Mouse (Mus musculus) lung, embryonic 16.5 days (tissue): ENCODE measurements around the gene Lrrc1. TPM values are rescaled to one million over a fixed set of nuclear protein-coding genes. Genes with fewer than 3 reads are reported as not detected.

ENCODE experiments used
- ATAC-seq: fragments of 200-750 bp; cut with Nextera tagmentation; 2 replicates; pipeline ENCODE4 v1.8.0; 2017; ENCODE audit warnings: low read depth, mild to moderate bottlenecking, moderate library complexity
- H3K27ac ChIP-seq: fragments of 300-500 bp; sonication (generic); 2 replicates; pipeline ENCODE4 v1.5.1; 2014; ENCODE audit warnings: mild to moderate bottlenecking, control low read depth, low read length
- H3K27me3 ChIP-seq: fragments of 300-500 bp; sonication (generic); 2 replicates; pipeline ENCODE4 v1.6.1; 2014; ENCODE audit warnings: low read depth, low read length, mixed read lengths; ENCODE audit not compliant: control insufficient read depth, insufficient read depth
- H3K36me3 ChIP-seq: fragments of 300-500 bp; sonication (generic); 2 replicates; pipeline ENCODE4 v1.6.1; 2014; ENCODE audit warnings: low read length; ENCODE audit not compliant: control insufficient read depth, insufficient read depth
- H3K4me1 ChIP-seq: fragments of 300-500 bp; sonication (generic); replicated peaks from 2 replicates; pipeline ENCODE4 v1.6.1; 2014; ENCODE audit warnings: low read length, mixed read lengths; ENCODE audit not compliant: control insufficient read depth, insufficient read depth
- H3K4me2 ChIP-seq: fragments of 300-500 bp; sonication (generic); 2 replicates; pipeline ENCODE4 v1.6.1; 2014; ENCODE audit warnings: low read depth, low read length, control low read depth
- H3K4me3 ChIP-seq: fragments of 300-500 bp; sonication (generic); 2 replicates; pipeline ENCODE4 v1.5.1; 2014; ENCODE audit warnings: mild to moderate bottlenecking, low read length, control low read depth
- H3K9ac ChIP-seq: fragments of 300-500 bp; sonication (generic); 2 replicates; pipeline ENCODE4 v1.6.1; 2014; ENCODE audit warnings: low read length, control low read depth
- H3K9me3 ChIP-seq: fragments of 300-500 bp; sonication (generic); 2 replicates; pipeline ENCODE4 v1.6.1; 2016; ENCODE audit warnings: low read length; ENCODE audit not compliant: control insufficient read depth
- WGBS: fragments of 180-500 bp; shearing (Covaris S2); extraction: QIAGEN DNeasy Blood & Tissue Kit; methylation state at CpG from one replicate; pipeline ENCODE4 v1.1.7; 2014; 5-methylcytosine and 5-hydroxymethylcytosine counted together
- polyA plus RNA-seq: library from polyadenylated mRNA; unstranded; fragments of >200 nt; fragmentation: Nextera tagmentation; extraction: Ambion mirVana; gene quantifications from 2 replicates; pipeline ENCODE4 v1.2.1, GENCODE M21; 2015

Gene Lrrc1
- polyA plus RNA-seq, 1 experiment from 2014 or later = 10.3 TPM

DNA sequence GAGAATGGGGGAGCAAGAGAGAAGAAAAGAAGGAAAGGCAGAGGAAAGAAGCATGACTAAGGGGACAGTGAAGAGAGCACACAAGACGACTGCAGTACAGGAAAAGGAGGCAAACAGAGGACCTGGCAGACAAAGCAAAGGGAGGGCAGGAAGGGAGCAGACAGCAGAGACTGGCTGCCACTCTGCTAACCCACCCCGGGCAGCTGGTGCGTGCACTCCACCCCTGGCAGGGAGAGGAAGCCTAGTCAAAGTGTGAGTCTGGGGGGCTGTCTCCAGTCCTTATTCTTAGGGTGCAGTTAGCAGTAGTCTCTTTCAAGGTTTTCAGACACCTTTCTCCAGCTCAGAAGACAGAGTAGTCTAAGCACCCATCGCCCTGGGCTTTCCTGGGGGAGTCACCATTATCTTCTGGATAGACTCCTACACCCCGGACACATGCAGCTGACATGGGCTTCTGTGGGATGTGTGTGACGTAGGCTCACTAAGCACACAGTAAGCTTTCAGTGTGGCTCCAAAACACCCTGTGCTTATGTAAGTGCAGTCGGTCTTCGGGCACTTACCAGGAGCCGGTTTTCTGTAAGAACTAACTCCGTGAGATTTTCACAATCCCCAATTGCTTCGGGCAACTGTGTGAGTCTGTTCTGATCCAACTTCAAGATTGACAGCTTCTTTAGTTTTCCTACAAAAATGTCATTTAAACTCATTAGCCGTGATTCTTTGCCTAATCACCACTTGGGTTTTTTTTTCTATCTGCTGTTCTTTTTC, 92.4 kb downstream of the Lrrc1 start:
- Histone ChIP-seq H3K9ac (no peak overlapping the region), H3K36me3 (peaks cover 2% of the 10 kb centered on the region; the same call in 1 of the 2 replicates), H3K4me3 (no peak overlapping the region), H3K27ac (no peak overlapping the region), H3K9me3 (no peaks in the 10 kb centered on the region), H3K27me3 (no peaks in the 10 kb centered on the region), H3K4me2 (no peak overlapping the region), H3K4me1 (0 out of 2 replicates have a peak, but pooled peaks cover 2% of the 10 kb centered on the region)
- ATAC-seq = no peak
- WGBS = 81% methylated on average over 12 of the region's 12 CpGs

- WGBS = 59% methylated on average over 2 of the region's 2 CpGs
- Histone ChIP-seq H3K27ac (no peak overlapping the region), H3K36me3 (peaks cover 2% of the 10 kb centered on the region; the same call in 1 of the 2 replicates)
Observed at GRCm38 (mm10) chr9:77450447-77450846, 94.2 kb downstream of the Lrrc1 start.

GRCm38 (mm10) chr9:77444876-77445275, 99.8 kb downstream of the Lrrc1 start:
- peaks cover 3% of the 10 kb centered on the region; the same call in 1 of the 2 replicates for H3K36me3 ChIP-seq
- H3K9me3 ChIP-seq = no peaks in the 10 kb centered on the region
- 86% methylated on average over 4 of the region's 4 CpGs for WGBS
- no peak overlapping the region for H3K4me2 ChIP-seq
- no peak for ATAC-seq
- H3K27ac ChIP-seq = no peak overlapping the region
- no peaks in the 10 kb centered on the region for H3K27me3 ChIP-seq
- H3K9ac ChIP-seq = no peak overlapping the region
- no peak overlapping the region for H3K4me3 ChIP-seq
- H3K4me1 ChIP-seq = no peaks in the 10 kb centered on the region

More at GRCm38 (mm10) chr9:77450447-77450846, 94.2 kb downstream of the Lrrc1 start:
- Histone ChIP-seq H3K9me3 (no peaks in the 10 kb centered on the region), H3K4me1 (no peaks in the 10 kb centered on the region), H3K4me2 (no peak overlapping the region), H3K4me3 (no peak overlapping the region), H3K9ac (no peak overlapping the region), H3K27me3 (no peaks in the 10 kb centered on the region)
- ATAC-seq = no peak

- H3K9me3 ChIP-seq = no peaks in the 10 kb centered on the region
- ATAC-seq = peak; percentile 29; the same call in 1 of the 2 replicates
- H3K36me3 ChIP-seq = peaks cover 3% of the 10 kb centered on the region; the same call in 1 of the 2 replicates
- no peak overlapping the region for H3K4me3 ChIP-seq
- H3K27me3 ChIP-seq = no peaks in the 10 kb centered on the region
- peaks cover 9% of the 10 kb centered on the region for H3K4me1 ChIP-seq
- WGBS = 59% methylated on average over 6 of the region's 6 CpGs
- H3K27ac ChIP-seq = peak overlapping the region; percentile 27; the same call in 1 of the 2 replicates
- no peak overlapping the region for H3K9ac ChIP-seq
- no peak overlapping the region; the same call in 1 of the 2 replicates for H3K4me2 ChIP-seq
Observed at GRCm38 (mm10) chr9:77439371-77439770, 105.3 kb downstream of the Lrrc1 start.

DNA sequence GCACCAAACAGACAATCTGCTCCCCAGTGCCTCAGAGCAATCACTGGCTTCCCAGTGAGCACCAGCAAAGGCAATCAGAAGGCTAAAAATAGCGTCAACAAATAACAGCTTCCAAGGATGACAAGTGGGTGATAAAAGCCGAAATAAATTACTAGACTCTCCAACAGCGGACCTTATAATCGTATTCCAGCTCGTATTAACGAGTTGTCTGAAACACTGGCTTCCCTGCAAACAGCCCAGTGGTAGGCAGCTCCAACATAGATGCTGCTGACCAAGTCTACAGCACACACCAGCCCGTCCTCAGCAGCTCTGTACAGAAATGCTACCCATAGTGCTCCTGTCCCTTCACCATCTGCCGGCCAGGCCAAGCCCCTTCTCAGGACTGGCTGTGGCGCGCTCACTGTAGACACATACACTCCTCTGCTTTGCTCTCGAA, 105.8 kb downstream of the Lrrc1 start:
- Histone ChIP-seq H3K36me3 (peaks cover 3% of the 10 kb centered on the region; the same call in 1 of the 2 replicates), H3K4me3 (no peak overlapping the region), H3K4me1 (peaks cover 9% of the 10 kb centered on the region), H3K27ac (peak overlapping the region; percentile 27), H3K9ac (no peak overlapping the region), H3K9me3 (no peaks in the 10 kb centered on the region), H3K4me2 (no peak overlapping the region; the same call in 1 of the 2 replicates), H3K27me3 (no peaks in the 10 kb centered on the region)
- ATAC-seq = peak; percentile 76
- WGBS = 47% methylated on average over 11 of the region's 11 CpGs

- Histone ChIP-seq H3K9ac (no peak overlapping the region), H3K4me2 (no peak overlapping the region), H3K4me3 (no peak overlapping the region), H3K9me3 (no peaks in the 10 kb centered on the region), H3K27ac (no peak overlapping the region), H3K36me3 (peaks cover 3% of the 10 kb centered on the region; the same call in 1 of the 2 replicates), H3K4me1 (peaks cover 14% of the 10 kb centered on the region), H3K27me3 (no peaks in the 10 kb centered on the region)
- ATAC-seq = peak; percentile 56; the same call in 1 of the 2 replicates
- WGBS = 63% methylated on average over 6 of the region's 6 CpGs
Observed at GRCm38 (mm10) chr9:77437131-77437530, 107.5 kb downstream of the Lrrc1 start.

GRCm38 (mm10) chr9:77434965-77435364, 109.7 kb downstream of the Lrrc1 start:
- Histone ChIP-seq H3K27ac (no peak overlapping the region), H3K4me2 (no peak overlapping the region), H3K9ac (no peak overlapping the region), H3K4me3 (no peak overlapping the region), H3K36me3 (no peaks in the 10 kb centered on the region; the same call in 1 of the 2 replicates), H3K9me3 (no peaks in the 10 kb centered on the region), H3K4me1 (peaks cover 19% of the 10 kb centered on the region), H3K27me3 (no peaks in the 10 kb centered on the region)
- no peak for ATAC-seq
- 72% methylated on average over 12 of the region's 12 CpGs for whole genome bisulfite sequencing

DNA sequence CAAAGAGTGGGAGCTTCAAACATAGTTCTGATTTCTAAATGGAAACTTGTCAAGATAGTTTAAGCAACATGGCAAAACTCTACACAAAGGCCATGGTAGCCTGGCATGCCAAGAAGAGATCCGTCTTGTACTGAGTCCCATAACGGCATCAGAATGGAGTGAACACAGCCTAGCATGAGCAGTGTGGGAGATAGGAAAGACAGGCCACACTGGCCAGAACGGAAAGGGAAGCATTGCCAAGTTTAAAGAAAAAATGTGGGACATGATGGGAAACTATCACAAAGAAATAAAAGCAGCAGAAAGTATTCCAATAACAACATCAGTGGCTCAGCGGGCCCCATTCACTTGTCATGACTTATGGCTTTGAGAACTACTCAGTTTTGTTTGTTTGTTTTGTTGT, 111.2 kb downstream of the Lrrc1 start:
- no peaks in the 10 kb centered on the region for H3K27me3 ChIP-seq
- WGBS = 57% methylated on average over 4 of the region's 4 CpGs
- no peaks in the 10 kb centered on the region for H3K9me3 ChIP-seq
- peak; percentile 68 for ATAC-seq
- no peaks in the 10 kb centered on the region; the same call in 1 of the 2 replicates for H3K36me3 ChIP-seq
- no peak overlapping the region for H3K27ac ChIP-seq
- H3K4me3 ChIP-seq = no peak overlapping the region
- H3K4me2 ChIP-seq = no peak overlapping the region
- H3K4me1 ChIP-seq = peaks cover 22% of the 10 kb centered on the region
- no peak overlapping the region for H3K9ac ChIP-seq

GRCm38 (mm10) chr9:77432030-77432429, 112.6 kb downstream of the Lrrc1 start:
- Histone ChIP-seq H3K4me3 (no peak overlapping the region), H3K36me3 (no peaks in the 10 kb centered on the region; the same call in 1 of the 2 replicates), H3K9me3 (no peaks in the 10 kb centered on the region), H3K4me2 (no peak overlapping the region), H3K4me1 (peaks cover 32% of the 10 kb centered on the region), H3K9ac (no peak overlapping the region), H3K27me3 (no peaks in the 10 kb centered on the region), H3K27ac (no peak overlapping the region)
- 55% methylated on average over 17 of the region's 17 CpGs for WGBS
- ATAC-seq = no peak
